Mouse (Mus musculus): ENCODE measurements around the gene Vwa2.

Gene Vwa2

GRCm38 (mm10) chr19:56947971-56948610, 74.0 kb downstream of the Vwa2 start:
- in situ Hi-C loops (cut with MboI, MseI) = no loop called here

- in situ Hi-C loops (cut with MboI, MseI) = no loop called here
Measured at GRCm38 (mm10) chr19:56949868-56950267, 75.8 kb downstream of the Vwa2 start.

GRCm38 (mm10) chr19:56950818-56951217, 76.8 kb downstream of the Vwa2 start:
- in situ Hi-C loops (cut with MboI, MseI) = no loop called here

GRCm38 (mm10) chr19:56953856-56954255, 79.8 kb downstream of the Vwa2 start:
- in situ Hi-C loops (cut with MboI, MseI) = no loop called here

GRCm38 (mm10) chr19:56954857-56955256, 80.8 kb downstream of the Vwa2 start:
- in situ Hi-C loops (cut with MboI, MseI) = no loop called here

GRCm38 (mm10) chr19:56955568-56956513, 81.8 kb downstream of the Vwa2 start:
- in situ Hi-C loops (cut with MboI, MseI) = no loop called here

- in situ Hi-C loops (cut with MboI, MseI) = no loop called here
Measured at GRCm38 (mm10) chr19:56958011-56958410, 84.0 kb downstream of the Vwa2 start.

GRCm38 (mm10) chr19:56958582-56959021, 84.6 kb downstream of the Vwa2 start:
- in situ Hi-C loops (cut with MboI, MseI) = no loop called here

GRCm38 (mm10) chr19:56959057-56959456, 85.0 kb downstream of the Vwa2 start:
- in situ Hi-C loops (cut with MboI, MseI) = no loop called here

GRCm38 (mm10) chr19:56959601-56960000, 85.6 kb downstream of the Vwa2 start:
- in situ Hi-C loops (cut with MboI, MseI) = no loop called here

Data from T-helper 1 cell (primary cell).